In genomic region chr14:38701413-38701812, GRCm38 (mm10) we compare ENCODE assay signal across 19 mouse cellular contexts.
DNase-seq lines count a peak whose midpoint lies in the region; ATAC-seq and TF ChIP-seq lines count a peak whose summit lies in the region.
"Had no signal": no experiment of that assay in that cellular context is flagged by ENCODE, and none has a peak within 500 bp of the region (broad histone marks: within the 10 kb centered on the region; RNA-seq: fewer than 3 reads in every experiment).

No protein-coding gene starts in this region.

- no peak for DNase-seq in limb, embryonic 10.5 days (ENCODE audit: low spot score)
- DNase-seq in lung, postnatal 0 days (ENCODE audit: low spot score): peak; percentile 9
- no peak for DNase-seq in lung, postnatal 36 days
- DNase-seq in brain, adult 2 months (ENCODE audit: low read depth, low spot score): peak; percentile 40
- DNase-seq: adrenal gland, postnatal 10 days; B cell, adult 2 months; cerebellum, adult 18-20 months; cerebellum, adult 9-11 months; heart, adult 18-20 months; heart, postnatal 14 days had no signal

- H3K4me2 ChIP-seq in limb, embryonic 13.5 days (replicated peaks): no peak overlapping the region
- no peak overlapping the region for H3K4me2 ChIP-seq in lung, postnatal 0 days (replicated peaks; ENCODE audit: low read depth, low read length)
- no peak overlapping the region for H3K4me2 ChIP-seq in kidney, embryonic 16.5 days (replicated peaks; ENCODE audit: low read depth, low read length)
- H3K4me2 ChIP-seq: forebrain, embryonic 15.5 days; heart, embryonic 15.5 days; hindbrain, embryonic 13.5 days had no signal

- TF ChIP-seq EP300 in lung, postnatal 0 days (IDR thresholded peaks at IDR 0.05): no peak

- no peak overlapping the region for H3K9ac ChIP-seq in limb, embryonic 13.5 days
- no peak overlapping the region for H3K9ac ChIP-seq in lung, postnatal 0 days (replicated peaks; ENCODE audit: low read depth)
- no peak overlapping the region for H3K9ac ChIP-seq in kidney, embryonic 16.5 days (replicated peaks; ENCODE audit: low read length)
- H3K9ac ChIP-seq: forebrain, embryonic 15.5 days; heart, embryonic 15.5 days; hindbrain, embryonic 13.5 days had no signal

- H3K36me3 ChIP-seq in limb, embryonic 13.5 days: no peaks in the 10 kb centered on the region
- no peaks in the 10 kb centered on the region for H3K36me3 ChIP-seq in limb, embryonic 10.5 days
- no peaks in the 10 kb centered on the region for H3K36me3 ChIP-seq in lung, postnatal 0 days (ENCODE audit: insufficient read depth, low read length)
- H3K36me3 ChIP-seq in kidney, embryonic 16.5 days (ENCODE audit: insufficient read depth, low read length): no peaks in the 10 kb centered on the region
- H3K36me3 ChIP-seq: forebrain, embryonic 15.5 days; G1E; heart, embryonic 10.5 days; heart, embryonic 15.5 days; hindbrain, embryonic 13.5 days had no signal

- no peak for TF ChIP-seq CTCF in lung, postnatal 0 days (IDR thresholded peaks at IDR 0.05)

- H3K27ac ChIP-seq in limb, embryonic 13.5 days: no peak overlapping the region
- H3K27ac ChIP-seq in limb, embryonic 10.5 days: no peak overlapping the region
- H3K27ac ChIP-seq in lung, postnatal 0 days (ENCODE audit: low read length): no peak overlapping the region
- no peak overlapping the region for H3K27ac ChIP-seq in kidney, embryonic 16.5 days (ENCODE audit: low read length)
- H3K27ac ChIP-seq: heart, embryonic 10.5 days; heart, embryonic 15.5 days; hindbrain, embryonic 13.5 days had no signal

- H3K4me3 ChIP-seq in limb, embryonic 13.5 days: no peak overlapping the region
- no peak overlapping the region for H3K4me3 ChIP-seq in limb, embryonic 10.5 days
- no peak overlapping the region for H3K4me3 ChIP-seq in lung, postnatal 0 days (ENCODE audit: low read depth, low read length)
- H3K4me3 ChIP-seq in kidney, embryonic 16.5 days (ENCODE audit: low read length): no peak overlapping the region
- H3K4me3 ChIP-seq: forebrain, embryonic 15.5 days; heart, embryonic 10.5 days; heart, embryonic 15.5 days; hindbrain, embryonic 13.5 days had no signal

- ATAC-seq in limb, embryonic 13.5 days (ENCODE audit: low FRiP score, low read depth): peak; percentile 61; the same call in 1 of the 2 replicates
- no peak for ATAC-seq in lung, postnatal 0 days
- ATAC-seq in kidney, embryonic 16.5 days (ENCODE audit: low FRiP score, low TSS enrichment): no peak
- no peak for ATAC-seq in megakaryocyte progenitor cell, adult 5-6 weeks (replicated peaks; ENCODE audit: poor library complexity)
- ATAC-seq: CD4-positive, CD25-positive, alpha-beta regulatory T cell, adult 4 months had no signal

- no peaks in the 10 kb centered on the region for H3K9me3 ChIP-seq in limb, embryonic 13.5 days
- no peaks in the 10 kb centered on the region for H3K9me3 ChIP-seq in limb, embryonic 10.5 days (replicated peaks)
- no peaks in the 10 kb centered on the region for H3K9me3 ChIP-seq in lung, postnatal 0 days (ENCODE audit: low read length)
- no peaks in the 10 kb centered on the region for H3K9me3 ChIP-seq in kidney, embryonic 16.5 days (ENCODE audit: low read length)
- H3K9me3 ChIP-seq: forebrain, embryonic 15.5 days; G1E; heart, embryonic 10.5 days; heart, embryonic 15.5 days; hindbrain, embryonic 13.5 days had no signal

- no peaks in the 10 kb centered on the region for H3K4me1 ChIP-seq in limb, embryonic 13.5 days
- H3K4me1 ChIP-seq in limb, embryonic 10.5 days: no peaks in the 10 kb centered on the region
- no peaks in the 10 kb centered on the region for H3K4me1 ChIP-seq in lung, postnatal 0 days (ENCODE audit: insufficient read depth, low read depth, low read length)
- H3K4me1 ChIP-seq in kidney, embryonic 16.5 days (ENCODE audit: insufficient read depth, low read length): no peaks in the 10 kb centered on the region
- H3K4me1 ChIP-seq: heart, embryonic 10.5 days; heart, embryonic 15.5 days had no signal

- H3K27me3 ChIP-seq in limb, embryonic 13.5 days: no peaks in the 10 kb centered on the region
- no peaks in the 10 kb centered on the region for H3K27me3 ChIP-seq in limb, embryonic 10.5 days (ENCODE audit: low read depth, poor library complexity, severe bottlenecking)
- H3K27me3 ChIP-seq in lung, postnatal 0 days (replicated peaks; ENCODE audit: insufficient read depth, low read length): no peaks in the 10 kb centered on the region
- H3K27me3 ChIP-seq in kidney, embryonic 16.5 days (ENCODE audit: insufficient read depth, low read length): no peaks in the 10 kb centered on the region
- H3K27me3 ChIP-seq: forebrain, embryonic 15.5 days; heart, embryonic 15.5 days; hindbrain, embryonic 13.5 days had no signal

- WGBS in limb, embryonic 13.5 days: 44% methylated on average over 1 of the region's 1 CpGs
- WGBS in limb, embryonic 10.5 days: 70% methylated on average over 1 of the region's 1 CpGs
- 27% methylated on average over 1 of the region's 1 CpGs for WGBS in lung, postnatal 0 days
- WGBS in kidney, embryonic 16.5 days: 34% methylated on average over 1 of the region's 1 CpGs

Comparison
In these comparisons a context has a peak if more than half of its experiments do, and no peak if none do; other contexts are left out.
1. DNase-seq: peak in lung, postnatal 0 days (single experiment) and brain, adult 2 months (single experiment); none in limb, embryonic 10.5 days (single experiment) and lung, postnatal 36 days (single experiment).